Mouse (Mus musculus): ENCODE results near the gene Scamp3. TPM values are rescaled to one million over a fixed set of nuclear protein-coding genes. Genes with fewer than 3 reads are reported as not detected.

Gene Scamp3
- polyA plus RNA-seq, 1 experiment: 139 TPM

- Histone ChIP-seq H3K36me3 (ENCODE audit: control insufficient read depth, insufficient read depth) (peaks cover 79% of the 10 kb centered on the region), H3ac (ENCODE audit: control insufficient read depth, insufficient read length, low read depth) (no peak overlapping the region), H3K4me3 (ENCODE audit: insufficient read depth, poor library complexity, severe bottlenecking) (no peak overlapping the region), H3K27me3 (ENCODE audit: control insufficient read depth, insufficient read depth, insufficient read length) (no peaks in the 10 kb centered on the region), H3K79me3 (ENCODE audit: low read depth) (peaks cover 13% of the 10 kb centered on the region), H3K79me2 (ENCODE audit: control insufficient read depth, insufficient read depth) (peaks cover 22% of the 10 kb centered on the region)
- no peak for TF ChIP-seq MYOD1 (IDR thresholded peaks at IDR 0.05; ENCODE audit: control insufficient read depth, insufficient read length, low read depth)
- TF ChIP-seq USF1 (IDR thresholded peaks at IDR 0.05; ENCODE audit: low read depth): no peak
- TF ChIP-seq MYOG (IDR thresholded peaks at IDR 0.05; ENCODE audit: control insufficient read depth, extremely low read depth, insufficient read length): no peak
- no peak for TF ChIP-seq FOSL1 (IDR thresholded peaks at IDR 0.05; ENCODE audit: insufficient read depth, low read length, poor library complexity, severe bottlenecking)
- no peak for TF ChIP-seq CTCF (IDR thresholded peaks at IDR 0.05; ENCODE audit: control insufficient read depth, insufficient read depth, insufficient read length)
- TF ChIP-seq MAX (IDR thresholded peaks at IDR 0.05): no peak
- TF ChIP-seq CEBPB (IDR thresholded peaks at IDR 0.05; ENCODE audit: low read depth): no peak
Measured at GRCm38 (mm10) chr3:89176421-89176820, 852 bp upstream of the Scamp3 start.

- Histone ChIP-seq H3K79me2 (ENCODE audit: control insufficient read depth, insufficient read depth) (peaks cover 22% of the 10 kb centered on the region), H3ac (ENCODE audit: control insufficient read depth, insufficient read length, low read depth) (peak overlapping the region; percentile 85), H3K27me3 (ENCODE audit: control insufficient read depth, insufficient read depth, insufficient read length) (no peaks in the 10 kb centered on the region), H3K4me3 (ENCODE audit: insufficient read depth, poor library complexity, severe bottlenecking) (peak overlapping the region; percentile 76), H3K36me3 (ENCODE audit: control insufficient read depth, insufficient read depth) (peaks cover 71% of the 10 kb centered on the region), H3K79me3 (ENCODE audit: low read depth) (peaks cover 13% of the 10 kb centered on the region)
- TF ChIP-seq MYOG (IDR thresholded peaks at IDR 0.05; ENCODE audit: control insufficient read depth, extremely low read depth, insufficient read length) (no peak), FOSL1 (IDR thresholded peaks at IDR 0.05; ENCODE audit: insufficient read depth, low read length, poor library complexity, severe bottlenecking) (no peak), USF1 (IDR thresholded peaks at IDR 0.05; ENCODE audit: low read depth) (no peak), CTCF (IDR thresholded peaks at IDR 0.05; ENCODE audit: control insufficient read depth, insufficient read depth, insufficient read length) (no peak), MAX (IDR thresholded peaks at IDR 0.05) (no peak), CEBPB (IDR thresholded peaks at IDR 0.05; ENCODE audit: low read depth) (no peak), MYOD1 (IDR thresholded peaks at IDR 0.05; ENCODE audit: control insufficient read depth, insufficient read length, low read depth) (no peak)
Measured at GRCm38 (mm10) chr3:89178107-89178385, 773 bp downstream of the Scamp3 start.

GRCm38 (mm10) chr3:89179056-89179455, 1.8 kb downstream of the Scamp3 start:
- Histone ChIP-seq H3ac (ENCODE audit: control insufficient read depth, insufficient read length, low read depth) (no peak overlapping the region), H3K36me3 (ENCODE audit: control insufficient read depth, insufficient read depth) (peaks cover 61% of the 10 kb centered on the region), H3K79me2 (ENCODE audit: control insufficient read depth, insufficient read depth) (peaks cover 22% of the 10 kb centered on the region), H3K79me3 (ENCODE audit: low read depth) (peaks cover 13% of the 10 kb centered on the region), H3K27me3 (ENCODE audit: control insufficient read depth, insufficient read depth, insufficient read length) (no peaks in the 10 kb centered on the region), H3K4me3 (ENCODE audit: insufficient read depth, poor library complexity, severe bottlenecking) (no peak overlapping the region)
- TF ChIP-seq MYOD1 (IDR thresholded peaks at IDR 0.05; ENCODE audit: control insufficient read depth, insufficient read length, low read depth) (no peak), MYOG (IDR thresholded peaks at IDR 0.05; ENCODE audit: control insufficient read depth, extremely low read depth, insufficient read length) (no peak), CTCF (IDR thresholded peaks at IDR 0.05; ENCODE audit: control insufficient read depth, insufficient read depth, insufficient read length) (no peak)

- Histone ChIP-seq H3K27me3 (ENCODE audit: control insufficient read depth, insufficient read depth, insufficient read length) (no peaks in the 10 kb centered on the region), H3K4me3 (ENCODE audit: insufficient read depth, poor library complexity, severe bottlenecking) (no peak overlapping the region), H3ac (ENCODE audit: control insufficient read depth, insufficient read length, low read depth) (no peak overlapping the region), H3K79me3 (ENCODE audit: low read depth) (peaks cover 13% of the 10 kb centered on the region), H3K79me2 (ENCODE audit: control insufficient read depth, insufficient read depth) (peaks cover 22% of the 10 kb centered on the region), H3K36me3 (ENCODE audit: control insufficient read depth, insufficient read depth) (peaks cover 34% of the 10 kb centered on the region)
- TF ChIP-seq MAX (IDR thresholded peaks at IDR 0.05) (no peak), CEBPB (IDR thresholded peaks at IDR 0.05; ENCODE audit: low read depth) (no peak), MYOD1 (IDR thresholded peaks at IDR 0.05; ENCODE audit: control insufficient read depth, insufficient read length, low read depth) (no peak), CTCF (IDR thresholded peaks at IDR 0.05; ENCODE audit: control insufficient read depth, insufficient read depth, insufficient read length) (no peak), FOSL1 (IDR thresholded peaks at IDR 0.05; ENCODE audit: insufficient read depth, low read length, poor library complexity, severe bottlenecking) (no peak), USF1 (IDR thresholded peaks at IDR 0.05; ENCODE audit: low read depth) (no peak), MYOG (IDR thresholded peaks at IDR 0.05; ENCODE audit: control insufficient read depth, extremely low read depth, insufficient read length) (no peak)
Measured at GRCm38 (mm10) chr3:89181749-89182500, 4.7 kb downstream of the Scamp3 start.

- TF ChIP-seq CEBPB (IDR thresholded peaks at IDR 0.05; ENCODE audit: low read depth): no peak
- TF ChIP-seq MAX (IDR thresholded peaks at IDR 0.05): no peak
- no peak for TF ChIP-seq MYOG (IDR thresholded peaks at IDR 0.05; ENCODE audit: control insufficient read depth, extremely low read depth, insufficient read length)
- peak overlapping the region; percentile 4 for H3ac ChIP-seq (ENCODE audit: control insufficient read depth, insufficient read length, low read depth)
- no peak overlapping the region for H3K4me3 ChIP-seq (ENCODE audit: insufficient read depth, poor library complexity, severe bottlenecking)
- H3K27me3 ChIP-seq (ENCODE audit: control insufficient read depth, insufficient read depth, insufficient read length): no peaks in the 10 kb centered on the region
- H3K79me2 ChIP-seq (ENCODE audit: control insufficient read depth, insufficient read depth): peaks cover 19% of the 10 kb centered on the region
- H3K79me3 ChIP-seq (ENCODE audit: low read depth): peaks cover 13% of the 10 kb centered on the region
- peaks cover 34% of the 10 kb centered on the region for H3K36me3 ChIP-seq (ENCODE audit: control insufficient read depth, insufficient read depth)
Measured at GRCm38 (mm10) chr3:89182531-89183057, 5.3 kb downstream of the Scamp3 start.
